Mouse (Mus musculus): Measurements from ENCODE around the gene Folr1.

- TF ChIP-seq CTCF (IDR thresholded peaks at IDR 0.05; ENCODE audit: low read depth) (no peak), EP300 (IDR thresholded peaks at IDR 0.05; ENCODE audit: low read depth) (no peak)
Measured at GRCm38 (mm10) chr7:101862291-101862690, 8.3 kb downstream of the Folr1 start.

Data from liver, postnatal 0 days (tissue).